Mouse (Mus musculus) forebrain, postnatal 0 days (tissue): ENCODE measurements at regions not wholly inside any gene's neighbourhood (a gene's known extent, or its start where the extent isn't known, plus 50 kb on each side); places are given as distances from the start of the nearest gene placed in this dataset.

Experiments
- ATAC-seq: fragments of 200-750 bp; cut with Nextera tagmentation; 2 replicates; pipeline ENCODE4 v1.8.0; 2017; ENCODE audit warnings: mild to moderate bottlenecking, moderate library complexity
- DNase-seq: peaks from one replicate; pipeline ENCODE4 v3.0.0-alpha.2; 2015
- H3K27ac ChIP-seq: fragments of 300-500 bp; sonication (generic); 2 replicates; pipeline ENCODE4 v1.5.1; 2014; ENCODE audit warnings: low read depth, mild to moderate bottlenecking, antibody characterized with exemption, low read length, moderate library complexity, mixed read lengths
- H3K27me3 ChIP-seq: fragments of 300-500 bp; sonication (generic); 2 replicates; pipeline ENCODE4 v1.6.1; 2014; ENCODE audit warnings: mild to moderate bottlenecking, low read length, mixed read lengths; ENCODE audit not compliant: insufficient read depth
- H3K36me3 ChIP-seq: fragments of 300-500 bp; sonication (generic); 2 replicates; pipeline ENCODE4 v1.6.1; 2014; ENCODE audit warnings: mild to moderate bottlenecking, moderate library complexity; ENCODE audit not compliant: insufficient read depth
- H3K4me1 ChIP-seq: fragments of 300-500 bp; sonication (generic); 2 replicates; pipeline ENCODE4 v1.6.1; 2014; ENCODE audit warnings: antibody characterized with exemption; ENCODE audit not compliant: insufficient read depth
- H3K4me2 ChIP-seq: fragments of 300-500 bp; sonication (generic); 2 replicates; pipeline ENCODE4 v1.6.1; 2014; ENCODE audit warnings: low read depth, mild to moderate bottlenecking, moderate library complexity
- H3K4me3 ChIP-seq: fragments of 300-500 bp; sonication (generic); 2 replicates; pipeline ENCODE4 v1.5.1; 2014; ENCODE audit warnings: low read depth, low read length, mixed read lengths
- H3K9ac ChIP-seq: fragments of 300-500 bp; sonication (generic); 2 replicates; pipeline ENCODE4 v1.6.1; 2014; ENCODE audit warnings: mild to moderate bottlenecking
- H3K9me3 ChIP-seq: fragments of 300-500 bp; sonication (generic); 2 replicates; pipeline ENCODE4 v1.6.1; 2016; ENCODE audit warnings: low read length
- CTCF ChIP-seq: sonication (generic); IDR thresholded peaks from 2 replicates; pipeline ENCODE4 v1.5.1; 2016; ENCODE audit warnings: antibody characterized with exemption, control low read depth, low read depth
- WGBS: fragments of 180-500 bp; shearing (Covaris S2); extraction: QIAGEN DNeasy Blood & Tissue Kit; methylation state at CpG from one replicate; pipeline ENCODE4 v1.1.7; 2014; 5-methylcytosine and 5-hydroxymethylcytosine counted together

DNA sequence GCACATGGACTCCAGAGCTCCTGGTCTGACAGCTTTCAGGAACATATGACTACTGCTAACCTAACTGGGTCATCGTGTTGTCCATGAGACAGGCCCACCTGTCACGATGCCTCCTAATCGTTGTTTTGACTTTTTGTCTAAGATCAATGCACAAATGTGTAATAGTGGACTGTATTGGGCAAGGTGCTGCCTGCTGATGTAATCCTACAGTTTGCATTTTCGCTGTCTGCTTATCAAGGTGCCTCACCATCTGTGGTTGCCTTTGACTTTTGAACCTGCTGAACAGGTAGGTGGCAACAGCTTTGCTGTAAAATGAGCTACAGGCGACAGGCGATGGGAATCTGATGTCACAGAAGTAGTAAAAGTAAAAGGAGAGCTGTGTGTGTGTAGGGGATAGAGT, 78.0 kb upstream of the Lifr start:
- no peak overlapping the region for H3K27ac ChIP-seq
- WGBS = 95% methylated on average over 6 of the region's 6 CpGs
- no peak overlapping the region for H3K4me3 ChIP-seq
- H3K36me3 ChIP-seq = no peaks in the 10 kb centered on the region
- H3K9me3 ChIP-seq = no peaks in the 10 kb centered on the region
- no peaks in the 10 kb centered on the region for H3K4me1 ChIP-seq
- H3K27me3 ChIP-seq = no peaks in the 10 kb centered on the region
- no peak overlapping the region for H3K9ac ChIP-seq
- TF ChIP-seq CTCF = no peak
- DNase-seq (no peak), ATAC-seq (no peak)
- no peak overlapping the region for H3K4me2 ChIP-seq

DNA sequence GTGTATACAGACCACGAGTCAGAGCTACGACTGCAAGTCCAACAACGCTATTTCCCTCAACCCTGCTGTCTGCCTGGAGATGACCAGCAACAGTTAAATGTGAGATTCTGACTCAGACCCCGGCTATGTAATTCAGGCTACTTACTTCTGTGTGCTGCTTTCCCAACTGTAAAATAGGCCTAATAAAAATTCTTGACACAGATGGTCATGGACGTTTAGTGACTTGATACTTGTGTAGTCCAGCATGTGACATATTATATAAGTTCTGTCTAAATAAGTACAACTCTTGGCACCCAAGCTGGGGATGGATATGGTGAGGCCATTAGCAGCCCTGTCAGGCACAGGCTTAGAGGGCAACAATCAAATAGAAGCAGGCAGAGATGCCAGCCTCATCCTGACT, 77.4 kb upstream of the Lifr start:
- Histone ChIP-seq H3K9me3 (no peaks in the 10 kb centered on the region), H3K27ac (no peak overlapping the region), H3K4me2 (no peak overlapping the region), H3K9ac (no peak overlapping the region), H3K27me3 (no peaks in the 10 kb centered on the region), H3K4me1 (no peaks in the 10 kb centered on the region), H3K4me3 (no peak overlapping the region), H3K36me3 (no peaks in the 10 kb centered on the region)
- DNase-seq (no peak), ATAC-seq (no peak)
- 77% methylated on average over 5 of the region's 5 CpGs for WGBS
- TF ChIP-seq CTCF = no peak

DNA sequence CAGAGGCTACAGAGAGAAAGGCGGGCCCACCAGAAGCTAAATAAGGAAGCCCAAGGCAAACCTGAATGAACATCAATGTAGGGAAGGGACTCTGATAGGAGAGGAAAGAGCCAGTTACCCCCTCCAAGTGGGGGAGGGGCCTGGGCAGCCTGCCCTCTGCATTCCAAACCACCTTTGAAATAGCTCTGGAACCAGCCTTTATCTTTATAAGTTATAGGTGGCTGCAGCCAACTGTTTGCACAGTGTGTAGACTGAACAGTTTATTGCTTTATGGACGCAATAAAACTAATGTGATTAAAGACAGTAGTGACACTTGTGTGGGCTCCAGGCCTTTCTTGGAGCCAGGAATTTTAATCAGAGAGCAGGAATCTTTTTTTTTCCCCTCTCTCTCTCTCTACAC, 75.4 kb upstream of the Lifr start:
- H3K36me3 ChIP-seq = no peaks in the 10 kb centered on the region
- H3K27ac ChIP-seq = no peak overlapping the region
- TF ChIP-seq CTCF = no peak
- DNase-seq (no peak), ATAC-seq (no peak)
- H3K27me3 ChIP-seq = no peaks in the 10 kb centered on the region
- H3K9ac ChIP-seq = no peak overlapping the region
- H3K9me3 ChIP-seq = no peaks in the 10 kb centered on the region
- no peak overlapping the region for H3K4me2 ChIP-seq
- H3K4me3 ChIP-seq = no peak overlapping the region
- 74% methylated on average over 2 of the region's 2 CpGs for WGBS
- H3K4me1 ChIP-seq = no peaks in the 10 kb centered on the region

DNA sequence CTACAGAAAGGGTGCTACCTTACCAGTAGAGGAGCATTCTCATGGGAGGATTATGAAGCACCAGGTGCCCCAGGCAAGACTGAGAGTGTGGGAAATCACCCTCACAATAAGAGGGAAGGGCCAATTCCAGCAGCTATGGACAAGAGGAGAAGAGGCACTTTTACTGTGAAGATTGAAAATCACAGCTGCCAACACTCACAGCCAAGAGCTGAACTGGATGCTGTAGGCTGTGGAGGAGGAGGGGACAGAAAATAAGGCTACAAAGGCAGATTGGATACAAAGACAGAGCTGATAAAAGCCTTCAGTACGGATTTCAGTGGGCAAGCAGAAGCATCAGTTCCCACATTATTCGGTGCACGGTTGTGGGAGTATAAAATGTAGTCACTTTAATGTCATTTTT, 74.4 kb upstream of the Lifr start:
- Histone ChIP-seq H3K27me3 (no peaks in the 10 kb centered on the region), H3K27ac (no peak overlapping the region), H3K36me3 (no peaks in the 10 kb centered on the region), H3K9ac (no peak overlapping the region), H3K4me3 (no peak overlapping the region), H3K4me1 (no peaks in the 10 kb centered on the region), H3K9me3 (no peaks in the 10 kb centered on the region), H3K4me2 (no peak overlapping the region)
- ATAC-seq (no peak), DNase-seq (no peak)
- WGBS = 63% methylated on average over 3 of the region's 3 CpGs
- no peak for TF ChIP-seq CTCF

DNA sequence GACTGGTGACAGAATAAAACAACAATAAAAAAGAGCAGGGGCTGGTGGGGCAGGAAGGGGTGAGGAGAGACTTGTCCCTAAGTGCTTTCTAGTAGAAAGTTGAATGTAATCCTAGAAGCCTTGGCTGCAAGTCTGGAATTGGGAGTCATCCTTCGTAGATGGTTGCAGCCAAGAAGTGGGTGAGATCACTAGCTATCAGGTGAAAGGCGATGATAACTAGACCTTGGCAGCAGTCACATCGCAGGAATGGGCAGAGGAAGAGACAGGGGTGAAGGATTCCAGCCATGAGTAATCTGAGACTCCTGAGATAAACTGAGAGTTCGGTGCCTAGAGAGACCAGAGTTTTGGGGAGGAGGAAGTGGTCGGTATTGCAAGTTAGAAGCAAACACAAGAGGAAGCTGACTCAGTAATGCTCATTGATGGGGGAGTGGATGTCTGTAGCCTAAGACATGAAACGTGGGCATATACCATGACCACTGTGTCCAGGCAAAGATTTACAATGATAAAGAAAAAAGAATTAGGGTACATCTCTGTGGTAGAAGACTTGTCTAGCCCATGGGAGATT, 73.1 kb upstream of the Lifr start:
- no peak for ATAC-seq
- no peaks in the 10 kb centered on the region for H3K9me3 ChIP-seq
- no peaks in the 10 kb centered on the region for H3K27me3 ChIP-seq
- no peak overlapping the region for H3K4me3 ChIP-seq
- no peak overlapping the region for H3K9ac ChIP-seq
- TF ChIP-seq CTCF = no peak
- no peak overlapping the region for H3K4me2 ChIP-seq
- no peak overlapping the region for H3K27ac ChIP-seq
- no peaks in the 10 kb centered on the region for H3K36me3 ChIP-seq
- DNase-seq = no peak
- WGBS = 89% methylated on average over 6 of the region's 6 CpGs
- no peaks in the 10 kb centered on the region for H3K4me1 ChIP-seq

DNA sequence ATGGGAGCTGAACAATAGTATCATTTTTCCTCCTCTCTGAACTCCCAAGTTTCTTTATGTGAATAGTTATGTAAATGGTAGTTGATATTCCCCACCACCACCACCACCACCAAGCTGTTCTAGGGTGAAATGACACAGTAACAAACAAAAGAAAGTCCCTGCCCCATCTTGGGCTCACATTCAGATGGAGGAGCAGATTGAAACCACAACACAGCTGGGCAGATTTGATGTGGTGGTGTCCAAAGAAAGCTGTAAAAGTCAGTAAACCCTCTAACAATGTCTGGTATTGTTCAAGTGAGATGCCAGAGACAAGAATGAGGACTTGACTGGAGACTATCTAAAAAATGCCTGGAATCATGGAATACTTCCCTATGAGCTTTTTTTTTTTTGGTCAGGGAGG, 67.8 kb upstream of the Lifr start:
- no peak overlapping the region for H3K4me3 ChIP-seq
- no peak overlapping the region for H3K4me2 ChIP-seq
- H3K36me3 ChIP-seq = no peaks in the 10 kb centered on the region
- H3K4me1 ChIP-seq = no peaks in the 10 kb centered on the region
- H3K27me3 ChIP-seq = no peaks in the 10 kb centered on the region
- no peak overlapping the region for H3K27ac ChIP-seq
- ATAC-seq = no peak
- H3K9me3 ChIP-seq = no peaks in the 10 kb centered on the region
- TF ChIP-seq CTCF = no peak
- DNase-seq = no peak
- no peak overlapping the region for H3K9ac ChIP-seq

DNA sequence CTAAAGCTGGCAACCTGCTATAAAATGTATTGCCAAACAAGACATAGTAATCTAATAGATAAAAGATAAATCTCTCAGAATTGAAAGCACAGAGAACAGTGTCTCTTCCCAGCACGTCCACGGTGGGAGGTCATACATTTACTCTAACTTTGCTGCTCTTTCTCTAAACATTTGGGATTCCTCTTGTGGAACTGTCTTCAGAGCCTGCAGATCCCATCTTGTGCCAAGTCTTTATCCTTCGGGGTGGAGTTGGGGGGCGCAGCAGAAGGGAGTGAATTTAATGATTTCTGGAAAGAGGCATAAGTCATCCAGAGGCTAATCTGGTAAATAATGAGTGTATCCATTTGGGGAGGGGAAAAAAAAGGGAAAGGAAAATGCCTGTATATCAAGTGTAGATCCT, 65.2 kb upstream of the Lifr start:
- TF ChIP-seq CTCF = no peak
- H3K27ac ChIP-seq = no peak overlapping the region

More for the DNA sequence above, 65.2 kb upstream of the Lifr start:
- H3K4me3 ChIP-seq = no peak overlapping the region
- H3K9ac ChIP-seq = no peak overlapping the region
- 84% methylated on average over 4 of the region's 4 CpGs for WGBS
- H3K27me3 ChIP-seq = no peaks in the 10 kb centered on the region
- ATAC-seq (no peak), DNase-seq (no peak)
- no peak overlapping the region for H3K4me2 ChIP-seq
- H3K4me1 ChIP-seq = no peaks in the 10 kb centered on the region
- H3K9me3 ChIP-seq = no peaks in the 10 kb centered on the region
- no peaks in the 10 kb centered on the region for H3K36me3 ChIP-seq
